Mouse (Mus musculus) lung, postnatal 0 days (tissue): ENCODE data around the gene Lrrc63.

Experiments used
- CTCF ChIP-seq: IDR thresholded peaks from 2 replicates; pipeline ENCODE4 v1.5.1; 2016; ENCODE audit warnings: antibody characterized with exemption, mild to moderate bottlenecking
- EP300 ChIP-seq: IDR thresholded peaks from 2 replicates; pipeline ENCODE4 v1.6.1; 2016; ENCODE audit warnings: antibody characterized with exemption, mild to moderate bottlenecking, control low read depth

GRCm38 (mm10) chr14:75154481-75154880, 23.8 kb upstream of the Lrrc63 start:
- TF ChIP-seq CTCF (no peak), EP300 (no peak)
